Mouse (Mus musculus) gastrocnemius, postnatal 10 days (tissue): Measurements from ENCODE around the gene Arhgap15. TPM values are rescaled to one million over a fixed set of nuclear protein-coding genes. Genes with fewer than 3 reads are reported as not detected.

Source experiments
- DNase-seq: peaks from one replicate; pipeline ENCODE4 v3.0.0; 2021; ENCODE audit warnings: mixed read lengths
- total RNA-seq, 2 experiments: library from RNA; stranded (reverse); gene quantifications; 2 replicates each; pipeline ENCODE4 v1.2.3; 2021

Arhgap15 gene
- total RNA-seq, 2 experiments from 2014 or later: 0.72 to 1.1 TPM

DNA sequence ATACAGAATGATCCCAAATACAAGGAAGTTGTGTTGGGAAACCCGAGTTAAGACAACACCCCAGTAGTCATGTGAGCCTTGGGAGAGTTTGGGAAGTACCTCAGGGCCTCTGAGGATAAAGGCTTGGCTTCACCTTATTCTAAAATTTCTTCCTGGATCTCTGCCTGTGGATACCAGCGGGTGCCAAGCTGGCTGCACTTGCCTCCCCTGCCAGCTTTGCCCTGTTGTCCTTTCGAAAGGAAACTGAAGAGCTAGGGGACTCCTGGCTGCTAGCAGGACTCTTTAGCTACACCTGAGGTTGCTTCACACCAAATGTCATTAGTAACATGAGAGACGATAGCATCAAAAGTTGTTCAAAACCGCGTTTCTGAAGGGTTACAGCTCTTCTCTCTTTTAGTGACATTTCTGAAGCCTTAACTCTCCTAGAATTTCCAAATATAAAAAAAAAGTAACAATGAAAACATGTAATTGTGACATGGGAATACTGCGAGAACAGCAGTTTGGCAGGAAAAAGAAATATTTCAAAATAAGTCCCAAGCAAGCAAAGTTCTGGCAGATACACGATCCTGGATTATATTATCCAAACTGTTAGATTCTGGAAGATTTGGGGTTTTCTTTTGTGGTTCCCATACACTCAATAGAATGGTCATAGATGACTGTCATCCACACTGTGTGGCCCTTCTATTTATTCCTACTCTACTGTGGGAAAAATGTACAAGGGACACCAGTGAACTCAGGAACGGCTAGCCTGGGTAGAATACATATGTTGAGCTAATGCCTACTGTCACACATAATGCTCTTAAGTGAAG lies 364.6 kb downstream of the Arhgap15 start:
- peak; percentile 41 for DNase-seq

DNA sequence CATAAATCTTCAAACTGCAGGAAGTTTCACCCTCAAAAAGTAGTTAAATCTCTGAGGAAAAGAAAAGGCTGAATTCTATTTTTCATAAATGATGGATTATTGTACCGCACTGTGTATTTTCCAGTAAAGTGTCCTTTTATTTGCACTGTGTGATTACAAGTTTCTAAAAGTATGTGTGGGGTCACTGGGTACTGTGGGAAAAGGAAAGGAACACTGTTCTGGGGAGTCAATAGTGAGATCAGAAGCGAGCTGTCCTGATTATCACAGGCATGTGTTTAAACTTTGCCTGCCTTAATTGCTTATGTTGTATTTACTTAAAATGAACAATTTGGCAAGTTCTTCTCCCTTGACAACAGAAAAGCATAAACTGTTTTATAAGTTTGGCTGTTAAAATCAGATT lies 365.7 kb downstream of the Arhgap15 start:
- no peak for DNase-seq

DNA sequence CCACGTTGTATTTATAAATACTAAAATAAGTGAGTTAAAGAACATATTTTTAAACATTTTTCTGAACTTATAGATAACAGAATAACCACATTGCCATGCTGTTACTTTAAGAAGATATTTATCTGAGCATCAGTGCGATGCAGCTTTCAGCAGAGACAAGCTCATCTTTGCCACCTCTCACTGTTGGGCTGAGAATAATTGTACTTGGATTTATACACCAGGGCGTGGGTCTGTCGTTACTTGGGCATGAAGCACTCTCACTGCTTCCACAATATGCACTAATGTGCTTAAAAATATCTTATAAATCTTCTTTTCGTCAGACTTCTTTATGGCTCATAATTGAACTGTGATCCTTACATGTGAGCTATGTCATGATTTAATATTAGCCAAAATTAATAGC lies 372.5 kb downstream of the Arhgap15 start:
- DNase-seq: no peak

DNA sequence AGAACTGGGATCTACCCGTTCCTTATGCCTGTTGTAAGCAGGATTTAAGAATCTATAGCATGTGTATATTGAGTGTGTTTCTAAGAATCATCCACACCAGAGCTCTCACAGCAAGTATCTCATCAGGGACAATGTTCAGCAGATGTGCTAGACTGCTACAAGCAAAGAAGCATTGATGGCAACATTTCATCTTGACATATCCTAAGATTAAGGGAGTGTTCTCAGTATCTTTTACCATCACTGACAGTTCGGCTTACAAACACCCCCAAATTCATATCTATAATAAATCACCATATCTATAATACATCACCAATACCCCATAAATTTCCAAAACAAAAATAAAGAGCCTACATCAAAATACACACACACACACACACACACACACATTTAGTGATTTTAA lies 374.6 kb downstream of the Arhgap15 start:
- DNase-seq: no peak

DNA sequence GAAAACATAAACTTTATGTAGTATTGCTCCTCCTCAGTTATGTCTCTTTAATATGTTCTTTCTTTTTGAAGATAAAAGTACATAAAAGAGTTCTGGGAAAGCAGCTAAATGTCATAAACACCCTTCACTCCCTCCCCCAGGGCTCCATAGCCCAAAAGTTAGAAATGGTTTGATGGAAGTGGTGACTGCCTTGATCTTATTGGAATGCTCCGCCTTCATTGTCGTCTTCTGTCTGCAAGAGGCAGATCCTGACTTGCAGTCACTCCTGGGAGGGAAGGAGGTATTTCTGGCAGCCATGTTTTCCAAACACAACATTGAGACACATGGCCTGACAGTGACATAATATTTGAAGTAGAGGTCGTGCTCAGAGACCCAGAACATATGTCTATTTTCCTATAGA lies 375.5 kb downstream of the Arhgap15 start:
- DNase-seq: no peak

DNA sequence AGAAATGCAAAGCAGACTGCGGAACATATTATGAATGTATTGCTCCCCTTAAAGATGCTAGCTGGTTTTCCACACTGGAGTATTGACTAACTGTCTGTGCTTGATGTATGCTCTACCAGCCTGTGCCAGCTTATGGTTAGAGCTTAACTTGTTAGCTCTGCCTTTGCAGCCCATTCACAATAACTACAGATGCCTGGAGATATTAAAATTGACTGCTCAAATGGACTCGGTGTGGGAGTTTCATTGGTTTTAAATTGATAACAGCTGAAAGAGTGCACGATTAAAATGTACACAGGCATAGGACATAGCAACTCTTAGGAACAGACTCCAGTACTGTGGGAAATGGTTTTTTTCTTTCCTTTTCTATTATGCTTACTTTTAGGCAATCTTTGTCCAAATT lies 376.1 kb downstream of the Arhgap15 start:
- DNase-seq: no peak

DNA sequence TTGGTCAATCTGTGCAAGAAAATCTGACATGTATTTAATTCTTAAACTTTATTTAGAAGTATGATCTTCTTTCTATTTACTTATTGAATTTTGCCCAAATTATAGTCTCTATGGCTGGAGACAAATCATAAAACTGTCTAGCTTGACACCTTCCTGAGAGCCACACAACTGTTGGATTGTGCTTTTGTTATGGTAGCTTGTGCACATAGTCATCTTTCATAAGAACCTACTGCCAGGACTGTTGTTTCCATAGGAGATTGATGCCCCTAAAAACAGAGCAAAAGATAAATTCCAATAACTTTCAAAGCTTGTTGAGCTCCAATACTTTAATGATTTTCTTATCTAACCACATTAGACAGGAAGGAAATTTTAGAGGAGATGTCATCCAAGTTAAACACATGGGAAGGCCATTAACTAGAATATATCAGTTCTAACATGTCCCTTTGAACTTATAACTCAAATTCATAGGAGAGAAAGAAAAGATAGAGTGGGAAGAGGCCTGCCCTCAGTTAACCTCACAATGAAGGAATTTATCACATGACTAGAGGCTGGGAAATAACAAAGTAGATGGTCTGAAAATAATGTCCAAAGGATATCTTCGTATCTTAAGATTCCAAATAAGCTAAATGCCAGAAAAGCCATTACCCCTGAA lies 377.5 kb downstream of the Arhgap15 start:
- no peak for DNase-seq

DNA sequence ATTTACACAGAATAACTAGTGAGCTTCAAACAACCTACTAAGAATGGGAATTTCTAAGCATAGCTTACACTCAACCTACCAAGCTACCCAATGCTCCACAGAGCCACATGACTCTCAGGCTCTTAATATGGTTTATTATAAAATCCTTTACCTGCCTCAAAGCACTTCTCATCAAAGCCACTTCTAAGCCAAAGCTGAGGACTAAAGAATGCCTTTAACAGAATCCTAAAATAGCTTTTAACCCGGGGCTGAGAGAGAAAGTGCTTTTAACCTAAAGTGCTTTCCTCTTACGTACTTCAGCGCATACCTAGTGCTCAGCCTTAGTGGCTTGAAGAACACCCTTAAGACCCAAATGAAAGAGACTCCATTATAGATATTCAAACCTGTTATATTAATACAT lies 380.9 kb downstream of the Arhgap15 start:
- no peak for DNase-seq

DNA sequence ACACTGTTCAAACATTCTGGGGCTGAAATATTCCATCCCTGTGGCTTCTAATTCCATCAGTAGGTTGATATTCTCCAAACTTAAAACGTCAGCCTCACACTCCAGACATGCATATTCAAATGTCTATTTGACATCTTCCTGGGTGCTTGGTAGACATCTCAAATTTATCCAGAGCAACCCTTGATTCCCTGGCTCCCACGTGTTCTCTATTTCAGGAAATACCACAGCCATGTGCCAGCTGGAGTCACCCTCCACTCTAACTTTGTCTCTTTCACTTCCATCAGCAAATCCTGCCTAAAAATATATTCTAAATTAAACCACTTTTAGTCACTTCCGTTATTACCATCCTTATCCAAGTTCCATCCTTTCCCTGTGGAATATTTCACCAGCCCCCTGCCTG lies 382.6 kb downstream of the Arhgap15 start:
- no peak for DNase-seq

DNA sequence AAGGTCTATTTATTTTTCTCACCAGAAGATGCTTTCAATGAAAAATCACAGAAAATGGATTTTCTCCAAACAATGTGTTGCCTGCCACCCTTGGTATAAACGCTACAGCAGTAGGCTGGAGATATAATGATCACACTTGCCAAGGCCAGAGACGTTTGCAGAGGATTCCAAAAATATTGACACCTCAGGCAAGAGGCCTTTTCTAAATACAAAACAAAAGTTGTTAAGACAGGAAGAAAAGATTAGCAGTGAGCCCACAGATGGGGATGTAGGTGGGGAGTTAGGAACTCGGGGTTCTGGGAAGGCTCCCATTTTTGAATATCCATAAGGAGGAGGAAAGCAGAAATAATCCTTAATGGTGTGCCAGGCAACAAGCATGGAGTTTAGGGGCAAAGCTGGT lies 386.2 kb downstream of the Arhgap15 start:
- DNase-seq: no peak

DNA sequence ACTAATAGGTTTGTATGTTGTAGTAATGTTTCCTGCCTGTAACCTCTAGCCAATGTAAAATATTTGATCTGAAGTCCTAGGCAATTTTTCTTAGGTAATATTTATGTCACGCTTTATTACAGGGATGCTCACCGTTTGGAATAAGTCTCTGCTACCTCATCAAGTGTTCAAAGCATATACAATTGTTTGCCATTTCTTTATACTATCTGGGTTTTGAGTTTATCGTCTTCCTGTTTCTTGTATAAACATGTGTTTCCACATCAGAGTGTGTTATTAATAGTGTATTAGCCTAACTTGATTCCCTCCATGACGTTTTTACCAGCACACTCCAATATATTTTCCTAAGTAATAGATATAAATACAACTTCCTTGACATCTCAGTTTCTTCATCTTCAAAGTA lies 391.8 kb downstream of the Arhgap15 start:
- no peak for DNase-seq

DNA sequence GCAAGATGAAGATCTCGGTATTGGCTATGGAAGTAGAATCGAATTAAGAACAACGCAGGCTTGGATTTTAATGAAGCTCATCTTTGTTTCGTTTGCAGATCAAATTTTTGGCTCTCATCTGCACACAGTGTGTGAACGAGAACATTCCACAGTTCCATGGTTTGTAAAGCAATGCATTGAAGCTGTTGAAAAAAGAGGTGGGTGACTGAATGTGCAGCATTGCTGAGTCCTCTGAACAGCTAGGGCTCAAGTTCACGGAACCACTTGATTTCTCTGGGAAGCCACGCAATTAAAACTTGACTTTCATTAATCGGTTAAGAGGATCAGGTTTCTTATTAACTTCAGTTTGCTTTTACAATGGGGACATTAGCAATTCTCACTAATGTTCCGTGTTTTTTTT lies 393.5 kb downstream of the Arhgap15 start:
- no peak for DNase-seq

DNA sequence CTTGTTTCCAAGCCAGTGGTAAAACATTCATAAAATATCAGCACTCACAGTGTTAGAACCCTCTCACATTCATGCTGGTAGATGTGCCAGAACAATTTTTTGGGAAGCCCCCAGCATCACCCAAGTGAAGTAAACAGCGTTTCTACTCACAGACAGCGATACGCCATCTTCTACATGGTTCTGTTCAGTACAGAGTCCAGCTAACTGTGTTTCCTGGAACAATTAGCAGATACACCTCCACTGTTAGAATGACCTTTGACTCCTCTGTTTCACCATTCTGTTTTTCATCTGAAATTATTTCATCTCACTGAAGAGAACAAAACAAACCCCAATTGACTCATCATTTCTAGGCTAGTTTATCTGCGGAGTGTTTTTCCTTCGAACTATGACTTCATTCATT lies 394.0 kb downstream of the Arhgap15 start:
- DNase-seq: no peak

DNA sequence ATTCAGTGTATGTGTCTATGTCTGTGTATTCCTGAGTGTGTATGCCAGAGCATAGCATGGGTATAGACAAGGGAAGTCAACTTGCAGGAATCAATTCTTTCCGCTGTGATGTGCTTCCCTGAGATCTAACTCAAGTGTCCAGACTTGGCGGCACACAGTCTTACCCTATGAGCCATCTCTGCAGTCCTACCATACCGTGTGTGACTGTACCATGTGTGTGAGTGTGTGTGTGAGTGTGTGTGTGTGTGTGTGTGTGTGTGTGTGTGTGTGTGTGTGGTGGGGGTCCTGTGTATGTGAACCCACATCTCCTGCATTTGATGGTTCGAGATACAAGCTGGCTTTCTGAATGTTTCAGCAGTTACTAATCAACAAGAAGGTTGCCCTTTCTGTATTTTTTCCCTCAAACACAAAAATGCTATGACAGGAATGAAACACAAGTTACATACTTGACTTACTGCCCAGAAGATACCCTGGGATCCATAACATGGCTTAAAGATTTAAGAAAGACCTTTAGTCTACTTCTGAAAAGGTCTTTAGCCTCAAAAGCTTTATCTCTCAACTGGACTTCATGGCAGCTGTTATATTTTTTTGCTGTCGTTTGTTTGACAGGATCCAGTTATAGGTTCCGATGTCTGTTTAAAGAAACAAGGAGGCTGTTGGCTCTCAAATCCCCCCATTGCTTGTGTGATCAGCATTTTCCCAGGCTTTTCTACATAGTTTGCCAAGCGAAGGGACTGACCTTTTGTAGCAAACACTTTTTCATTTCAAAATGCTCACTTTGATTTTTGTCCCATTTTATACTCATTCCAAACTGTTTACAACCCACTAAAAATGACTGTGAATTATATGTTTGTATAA lies 397.7 kb downstream of the Arhgap15 start:
- DNase-seq: no peak

DNA sequence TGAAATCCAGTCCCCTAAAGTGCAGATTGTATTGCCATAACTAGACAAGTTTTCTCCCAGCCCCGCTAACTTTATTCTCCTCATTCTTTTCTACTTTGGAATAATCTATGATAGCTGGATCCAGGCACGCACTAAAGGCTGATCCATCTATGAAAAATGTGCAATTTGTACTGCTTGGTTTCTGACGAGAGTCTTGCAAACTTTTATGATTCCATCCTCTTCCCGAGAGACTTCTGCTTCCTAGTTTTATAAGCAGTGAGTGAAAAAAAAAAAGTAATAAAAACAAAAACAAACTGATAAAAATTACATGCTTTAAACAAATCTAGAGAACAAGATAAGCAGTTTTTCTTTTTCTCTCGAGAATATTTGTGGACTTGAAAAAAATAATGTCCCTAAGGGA lies 398.9 kb downstream of the Arhgap15 start:
- DNase-seq: no peak

DNA sequence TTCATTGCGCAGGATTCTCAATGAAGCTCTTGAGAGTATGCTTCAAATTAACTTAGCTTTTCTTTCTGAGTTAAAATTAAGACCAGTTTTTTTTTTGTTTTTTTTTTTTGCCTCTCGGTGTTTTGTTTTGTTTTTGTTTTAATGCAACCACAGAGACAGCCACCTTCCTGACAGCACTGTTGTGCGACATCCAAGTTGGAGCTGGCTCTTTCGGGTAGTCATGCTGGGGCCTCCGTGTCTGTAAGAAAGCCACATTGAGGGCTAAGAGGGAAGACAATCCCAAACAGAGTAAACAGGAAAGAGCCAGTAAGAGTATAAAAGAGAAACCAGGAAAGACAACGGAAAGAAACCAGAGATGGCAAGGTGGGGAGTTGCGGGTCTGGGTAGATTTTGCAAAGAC lies 399.3 kb downstream of the Arhgap15 start:
- no peak for DNase-seq

DNA sequence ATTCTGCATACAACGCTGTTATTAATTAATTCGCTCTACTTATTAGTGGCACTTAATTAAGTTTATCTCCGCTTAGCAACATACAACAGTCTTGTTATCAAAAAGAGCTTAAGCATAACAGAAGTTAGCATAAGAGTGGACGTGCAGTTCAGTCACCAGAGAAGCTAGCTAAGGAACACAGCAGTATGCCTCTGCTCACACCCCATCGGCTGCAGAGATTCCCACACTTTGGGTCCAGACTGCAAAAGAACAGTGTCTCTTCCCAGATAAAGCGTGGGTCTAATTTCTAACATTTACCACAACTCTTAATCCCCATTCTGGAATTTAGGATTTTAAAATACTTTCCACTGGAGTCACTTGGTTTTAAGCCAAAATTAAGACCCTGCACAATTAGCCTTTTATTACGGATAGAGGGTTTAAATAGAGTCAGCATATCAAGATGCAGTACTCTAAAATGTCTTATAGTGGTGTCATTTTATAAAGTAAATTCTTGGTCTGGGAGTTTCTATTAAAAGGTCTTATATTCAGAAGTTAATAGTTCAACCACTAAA lies 400.0 kb downstream of the Arhgap15 start:
- DNase-seq: no peak

DNA sequence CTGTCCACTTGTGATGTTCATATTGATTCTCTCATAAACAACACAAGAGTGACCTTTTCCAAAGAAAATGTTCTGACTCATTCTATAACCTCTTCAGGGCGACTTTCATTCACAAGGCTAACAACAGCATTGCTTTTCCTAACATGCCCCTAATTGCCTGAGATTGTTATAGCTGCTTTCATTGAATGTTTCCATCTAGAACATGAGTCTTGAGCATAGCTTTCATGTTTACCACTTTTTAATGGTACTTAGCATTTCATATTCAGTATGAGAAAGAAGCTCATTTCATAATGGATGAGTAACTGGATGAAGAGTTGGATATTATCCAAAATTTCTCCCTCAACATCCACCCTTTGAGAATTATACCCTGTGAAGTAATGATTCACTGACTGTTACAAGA lies 403.7 kb downstream of the Arhgap15 start:
- DNase-seq: no peak

DNA sequence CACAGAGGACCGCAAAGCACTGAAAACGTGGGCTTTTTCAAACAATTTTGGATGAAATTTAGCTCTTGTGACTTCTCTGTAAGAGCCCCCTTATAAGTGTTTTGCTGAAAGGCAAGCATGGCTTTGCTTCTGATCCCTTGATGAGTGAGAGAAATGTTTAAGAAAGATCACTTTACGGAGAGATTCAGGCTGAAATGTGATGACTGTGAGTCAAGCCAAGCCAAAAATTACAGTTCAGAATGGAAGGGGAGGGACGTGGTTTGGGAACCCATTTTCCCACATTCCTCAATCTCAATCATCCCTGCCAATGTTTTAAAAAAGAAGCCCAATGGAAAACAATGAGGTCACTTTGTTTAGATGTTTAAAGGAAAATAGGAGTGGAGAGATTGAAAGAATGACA lies 411.7 kb downstream of the Arhgap15 start:
- no peak for DNase-seq

DNA sequence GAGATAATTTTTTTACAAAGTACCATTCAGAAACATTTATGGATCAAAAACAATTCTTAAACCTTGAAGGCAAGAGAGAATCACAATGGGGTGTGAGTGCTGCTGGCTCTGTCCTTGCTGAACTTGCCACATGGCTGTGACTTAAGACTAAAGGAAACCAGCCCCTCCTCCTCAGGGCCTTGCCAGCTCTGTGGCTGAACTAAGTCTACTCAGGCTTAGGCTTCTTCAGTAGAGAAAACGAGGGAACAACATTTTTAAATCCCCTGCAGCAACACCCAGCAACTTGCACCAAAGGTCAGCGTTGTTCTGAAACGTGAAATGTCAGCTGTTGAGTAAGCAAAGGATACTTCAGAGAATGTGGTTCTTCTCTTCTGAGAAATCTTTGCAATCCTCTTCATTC lies 417.2 kb downstream of the Arhgap15 start:
- DNase-seq: peak; percentile 14

DNA sequence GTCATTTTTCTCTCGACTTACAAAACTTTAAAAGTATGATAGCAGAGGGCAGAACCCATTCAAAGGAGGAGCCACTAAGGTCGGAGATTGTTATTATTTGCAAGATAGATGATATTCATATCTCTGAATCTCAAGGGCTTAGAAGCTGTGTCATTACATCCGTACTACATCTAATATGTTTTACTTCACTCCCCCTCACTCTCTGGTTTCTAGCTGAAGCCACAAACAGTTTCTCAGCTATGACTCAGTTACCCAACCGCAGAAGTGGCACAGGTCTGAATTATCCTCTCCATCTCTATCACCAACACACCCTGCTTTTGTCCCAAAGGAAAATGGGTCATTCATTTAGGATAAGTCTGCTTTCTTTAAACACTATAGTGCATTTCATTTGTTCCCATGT lies 418.1 kb downstream of the Arhgap15 start:
- no peak for DNase-seq

DNA sequence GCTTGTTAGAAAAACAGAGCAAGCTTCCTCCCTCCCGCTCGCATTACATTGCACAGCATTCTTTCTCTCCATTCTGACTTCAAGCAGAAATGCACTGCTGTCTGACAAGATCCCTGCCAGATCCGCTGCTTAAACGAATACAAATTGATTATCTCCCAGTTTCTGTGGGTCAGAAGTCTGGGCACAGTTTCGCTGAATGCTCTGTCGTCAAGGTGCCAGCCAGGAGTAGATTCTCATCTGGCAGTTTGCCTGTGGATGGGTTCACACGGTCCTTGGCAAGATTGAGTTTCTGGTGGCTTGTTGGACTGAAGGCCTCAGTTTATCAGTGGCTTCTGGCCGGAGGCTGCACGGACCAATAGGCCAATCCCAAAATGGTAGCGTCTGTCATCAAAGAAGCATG lies 435.9 kb downstream of the Arhgap15 start:
- DNase-seq: no peak

DNA sequence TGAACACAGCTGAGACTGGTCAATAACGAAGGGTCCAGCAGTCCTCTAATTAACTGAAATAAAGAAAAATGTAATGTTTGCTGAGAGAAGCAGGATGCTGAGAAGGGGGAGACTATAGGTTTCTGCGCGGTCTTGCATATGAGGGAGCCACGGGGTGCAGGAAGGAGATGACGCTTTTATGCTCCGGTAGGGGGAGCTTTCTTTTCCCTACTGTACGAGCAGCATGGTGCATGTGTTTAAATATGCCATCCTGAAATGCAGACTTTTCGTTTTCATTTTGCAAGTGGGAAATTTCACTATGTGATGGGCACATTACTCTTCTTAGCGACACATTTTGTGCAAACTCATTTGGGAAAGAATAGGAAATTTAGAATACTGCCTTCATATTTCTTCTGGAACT lies 442.1 kb downstream of the Arhgap15 start:
- DNase-seq: no peak
